Mouse (Mus musculus) limb, embryonic 12.5 days (tissue): ENCODE measurements around the gene Parp2. TPM values are rescaled to one million over a fixed set of nuclear protein-coding genes. Genes with fewer than 3 reads are reported as not detected.
"Not testable (repeated sequence)": the region's sequence is repeated elsewhere in the genome, so short reads cannot be mapped to it uniquely, and the experiment has no call there.

Experiments
- ATAC-seq: fragments of 200-750 bp; cut with Nextera tagmentation; 2 replicates; pipeline ENCODE4 v1.8.0; 2017; ENCODE audit warnings: low read depth, moderate TSS enrichment; ENCODE audit not compliant: insufficient number of reproducible peaks, insufficient read depth, low FRiP score, low TSS enrichment
- H3K27ac ChIP-seq: fragments of 300-500 bp; sonication (generic); 2 replicates; pipeline ENCODE4 v1.5.1; 2016; ENCODE audit warnings: mild to moderate bottlenecking, moderate library complexity
- H3K27me3 ChIP-seq: fragments of 300-500 bp; sonication (generic); 2 replicates; pipeline ENCODE4 v1.6.1; 2016; ENCODE audit warnings: mild to moderate bottlenecking, moderate library complexity
- H3K36me3 ChIP-seq: fragments of 300-500 bp; sonication (generic); 2 replicates; pipeline ENCODE4 v1.6.1; 2016; ENCODE audit warnings: mild to moderate bottlenecking, moderate library complexity
- H3K4me1 ChIP-seq: fragments of 300-500 bp; sonication (generic); replicated peaks from 2 replicates; pipeline ENCODE4 v1.6.1; 2016
- H3K4me2 ChIP-seq: fragments of 300-500 bp; sonication (generic); 2 replicates; pipeline ENCODE4 v1.6.1; 2016; ENCODE audit warnings: mild to moderate bottlenecking, moderate library complexity
- H3K4me3 ChIP-seq: fragments of 300-500 bp; sonication (generic); replicated peaks from 2 replicates; pipeline ENCODE4 v1.5.1; 2016; ENCODE audit warnings: mild to moderate bottlenecking
- H3K9ac ChIP-seq: fragments of 300-500 bp; sonication (generic); replicated peaks from 2 replicates; pipeline ENCODE4 v1.6.1; 2016; ENCODE audit warnings: mild to moderate bottlenecking, moderate library complexity
- H3K9me3 ChIP-seq: fragments of 300-500 bp; sonication (generic); 2 replicates; pipeline ENCODE4 v1.6.1; 2016; ENCODE audit warnings: mild to moderate bottlenecking, moderate library complexity
- WGBS: fragments of 180-500 bp; shearing (Covaris S2); methylation state at CpG from one replicate; pipeline ENCODE4 v1.1.7; 2016; 5-methylcytosine and 5-hydroxymethylcytosine counted together
- polyA plus RNA-seq: library from polyadenylated mRNA; unstranded; fragments of >200 nt; fragmentation: Nextera tagmentation; extraction: Ambion mirVana; gene quantifications from 2 replicates; pipeline ENCODE4 v1.2.1, GENCODE M21; 2016

Gene Parp2
- polyA plus RNA-seq, 1 experiment from 2014 or later = 60.3 TPM

GRCm38 (mm10) chr14:50796464-50796863 lies 11.2 kb upstream of the Parp2 start:
- Histone ChIP-seq H3K4me1 (0 out of 2 replicates have a peak, but pooled peaks cover 2% of the 10 kb centered on the region), H3K36me3 (no peaks in the 10 kb centered on the region), H3K27ac (no peak overlapping the region), H3K9me3 (no peaks in the 10 kb centered on the region), H3K4me3 (no peak overlapping the region), H3K4me2 (no peak overlapping the region), H3K27me3 (no peaks in the 10 kb centered on the region), H3K9ac (no peak overlapping the region)
- no peak for ATAC-seq
- WGBS = 80% methylated on average over 1 of the region's 1 CpGs

GRCm38 (mm10) chr14:50798512-50798911 lies 9.1 kb upstream of the Parp2 start:
- no peak overlapping the region for H3K9ac ChIP-seq
- H3K4me3 ChIP-seq = no peak overlapping the region
- H3K9me3 ChIP-seq = no peaks in the 10 kb centered on the region
- no peak overlapping the region for H3K27ac ChIP-seq
- no peaks in the 10 kb centered on the region for H3K36me3 ChIP-seq
- ATAC-seq = no peak
- no peaks in the 10 kb centered on the region for H3K27me3 ChIP-seq
- 75% methylated on average over 2 of the region's 2 CpGs for WGBS
- H3K4me2 ChIP-seq = no peak overlapping the region
- H3K4me1 ChIP-seq = 0 out of 2 replicates have a peak, but pooled peaks cover 2% of the 10 kb centered on the region

GRCm38 (mm10) chr14:50799502-50800259 lies 8.0 kb upstream of the Parp2 start:
- 0 out of 2 replicates have a peak, but pooled peaks cover 2% of the 10 kb centered on the region for H3K4me1 ChIP-seq
- no peak overlapping the region; the same call in 1 of the 2 replicates for H3K4me3 ChIP-seq
- no peak for ATAC-seq
- WGBS = 0% methylated on average over 3 of the region's 3 CpGs
- H3K27ac ChIP-seq = no peak overlapping the region
- H3K9ac ChIP-seq = no peak overlapping the region
- no peaks in the 10 kb centered on the region for H3K9me3 ChIP-seq
- H3K27me3 ChIP-seq = no peaks in the 10 kb centered on the region
- H3K36me3 ChIP-seq = no peaks in the 10 kb centered on the region
- H3K4me2 ChIP-seq = no peak overlapping the region; the same call in 1 of the 2 replicates

GRCm38 (mm10) chr14:50802441-50802840 lies 5.2 kb upstream of the Parp2 start:
- H3K4me1 ChIP-seq = 0 out of 2 replicates have a peak, but pooled peaks cover 2% of the 10 kb centered on the region
- no peak overlapping the region for H3K27ac ChIP-seq
- H3K36me3 ChIP-seq = no peaks in the 10 kb centered on the region
- H3K9me3 ChIP-seq = no peaks in the 10 kb centered on the region
- no peaks in the 10 kb centered on the region for H3K27me3 ChIP-seq
- no peak overlapping the region for H3K4me2 ChIP-seq
- WGBS = 85% methylated on average over 6 of the region's 6 CpGs
- H3K4me3 ChIP-seq = no peak overlapping the region
- H3K9ac ChIP-seq = no peak overlapping the region
- no peak for ATAC-seq

DNA sequence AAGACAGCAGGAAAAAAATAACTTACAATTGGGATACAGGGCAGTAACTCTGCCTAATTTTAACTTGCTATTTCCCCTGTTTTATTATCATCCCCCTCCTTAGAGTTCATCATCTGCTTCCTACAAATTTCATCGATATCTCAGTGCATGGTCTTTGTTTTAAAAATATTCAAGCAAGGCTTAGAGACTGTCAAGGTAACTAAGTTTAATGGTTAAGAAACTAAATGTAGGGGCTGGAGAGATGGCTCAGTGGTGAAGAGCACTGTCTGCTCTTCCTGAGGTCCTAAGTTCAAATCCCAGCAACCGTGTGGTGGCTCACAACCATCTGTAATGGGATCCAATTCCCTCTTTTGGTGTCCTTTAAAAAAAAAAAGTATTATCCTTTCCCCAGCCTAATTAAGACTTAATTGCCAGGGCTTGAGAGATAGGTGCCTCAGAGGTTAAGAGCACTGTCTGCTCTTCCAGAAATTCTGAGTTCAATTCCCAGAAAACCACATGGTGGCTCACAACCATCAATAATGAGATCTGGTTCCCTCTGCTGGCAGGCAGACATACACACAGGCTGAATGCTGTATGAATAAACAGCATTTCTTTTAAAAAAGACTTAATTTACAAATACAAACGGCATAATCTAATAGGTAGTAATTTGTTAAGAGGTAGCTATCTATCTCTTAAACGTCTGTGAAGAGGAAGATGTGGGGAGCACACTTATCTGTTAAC lies 4.6 kb upstream of the Parp2 start:
- 67% methylated on average over 4 of the region's 4 CpGs for WGBS

DNA sequence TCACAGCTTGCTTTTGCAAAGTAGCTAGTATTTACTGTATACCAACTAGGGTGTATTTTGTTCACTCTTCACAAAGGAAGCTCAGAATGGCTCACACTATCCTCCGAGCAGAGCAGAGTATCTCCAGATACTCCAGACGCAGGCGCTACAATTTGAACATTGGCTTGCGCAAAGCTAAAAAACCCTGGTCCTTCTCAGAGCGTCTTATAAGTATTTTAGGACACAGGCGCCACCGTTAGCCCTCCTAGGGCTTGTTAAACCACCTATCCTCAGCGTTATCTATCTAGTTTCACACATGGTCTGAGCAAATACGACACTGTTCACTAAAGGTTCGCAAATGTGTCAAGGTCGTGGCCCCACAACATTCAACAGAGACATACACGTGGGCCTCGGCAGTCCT lies 3.0 kb upstream of the Parp2 start:
- Histone ChIP-seq H3K36me3 (0 out of 2 replicates have a peak, but pooled peaks cover under 1% of the 10 kb centered on the region), H3K27ac (no peak overlapping the region), H3K27me3 (no peaks in the 10 kb centered on the region), H3K9me3 (no peaks in the 10 kb centered on the region), H3K4me1 (0 out of 2 replicates have a peak, but pooled peaks cover 2% of the 10 kb centered on the region), H3K4me2 (no peak overlapping the region), H3K9ac (no peak overlapping the region), H3K4me3 (no peak overlapping the region)
- ATAC-seq = no peak
- WGBS = 71% methylated on average over 13 of the region's 13 CpGs

More for the DNA sequence above, 4.6 kb upstream of the Parp2 start:
- Histone ChIP-seq H3K4me1 (0 out of 2 replicates have a peak, but pooled peaks cover 2% of the 10 kb centered on the region), H3K36me3 (no peaks in the 10 kb centered on the region), H3K4me2 (no peak overlapping the region), H3K27me3 (no peaks in the 10 kb centered on the region), H3K9ac (no peak overlapping the region), H3K27ac (no peak overlapping the region), H3K9me3 (no peaks in the 10 kb centered on the region), H3K4me3 (no peak overlapping the region)
- no peak for ATAC-seq

GRCm38 (mm10) chr14:50806469-50806868 lies 1.2 kb upstream of the Parp2 start:
- H3K27ac ChIP-seq, H3K9ac ChIP-seq, H3K4me1 ChIP-seq, H3K27me3 ChIP-seq, H3K9me3 ChIP-seq, H3K4me3 ChIP-seq, ATAC-seq: not testable (repeated sequence)
- WGBS = 86% methylated on average over 5 of the region's 5 CpGs
- Histone ChIP-seq H3K4me2 (peak overlapping the region; percentile 57), H3K36me3 (peaks cover 16% of the 10 kb centered on the region)

GRCm38 (mm10) chr14:50813060-50813459 lies 5.4 kb downstream of the Parp2 start:
- no peaks in the 10 kb centered on the region for H3K4me1 ChIP-seq
- H3K27ac ChIP-seq = no peak overlapping the region
- H3K36me3 ChIP-seq = peaks cover 70% of the 10 kb centered on the region
- H3K4me2 ChIP-seq = no peak overlapping the region
- H3K9me3 ChIP-seq = no peaks in the 10 kb centered on the region
- no peak overlapping the region for H3K9ac ChIP-seq
- H3K27me3 ChIP-seq = no peaks in the 10 kb centered on the region
- no peak overlapping the region for H3K4me3 ChIP-seq
- WGBS = 90% methylated on average over 2 of the region's 2 CpGs
- no peak for ATAC-seq

GRCm38 (mm10) chr14:50823240-50823639 lies 15.6 kb downstream of the Parp2 start:
- H3K27me3 ChIP-seq = no peaks in the 10 kb centered on the region
- peaks cover 57% of the 10 kb centered on the region for H3K36me3 ChIP-seq
- no peak overlapping the region for H3K4me3 ChIP-seq
- no peaks in the 10 kb centered on the region for H3K4me1 ChIP-seq
- no peak overlapping the region for H3K9ac ChIP-seq
- no peak overlapping the region for H3K27ac ChIP-seq
- H3K4me2 ChIP-seq = no peak overlapping the region
- no peak for ATAC-seq
- 79% methylated on average over 2 of the region's 2 CpGs for WGBS
- no peaks in the 10 kb centered on the region for H3K9me3 ChIP-seq

DNA sequence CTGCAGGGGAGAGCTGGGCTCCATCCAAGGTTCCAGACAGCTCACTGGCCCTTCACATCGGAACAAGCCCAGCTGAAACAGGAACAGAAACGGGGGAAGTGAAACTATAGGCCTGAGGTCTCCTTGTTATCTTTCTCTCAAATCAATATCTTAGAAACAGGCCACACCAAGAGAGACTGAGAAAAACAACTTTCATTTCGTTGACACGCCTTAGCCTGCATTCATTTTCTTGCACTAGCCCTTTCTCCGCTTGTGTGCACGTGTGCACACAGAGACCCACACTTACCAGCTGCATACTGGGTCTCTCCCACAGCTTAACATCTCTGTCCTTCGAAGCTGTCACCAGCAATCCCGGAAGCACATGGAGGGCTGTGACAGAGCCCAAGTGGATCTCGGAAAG lies 16.6 kb downstream of the Parp2 start:
- WGBS = 90% methylated on average over 9 of the region's 9 CpGs
- Histone ChIP-seq H3K27ac (no peak overlapping the region), H3K4me3 (no peak overlapping the region), H3K9ac (no peak overlapping the region), H3K27me3 (no peaks in the 10 kb centered on the region), H3K4me1 (no peaks in the 10 kb centered on the region), H3K9me3 (no peaks in the 10 kb centered on the region), H3K36me3 (peaks cover 55% of the 10 kb centered on the region), H3K4me2 (no peak overlapping the region)
- no peak for ATAC-seq

GRCm38 (mm10) chr14:50826579-50826978 lies 18.9 kb downstream of the Parp2 start:
- H3K9ac ChIP-seq = no peak overlapping the region
- 87% methylated on average over 4 of the region's 4 CpGs for WGBS
- H3K27me3 ChIP-seq = no peaks in the 10 kb centered on the region
- H3K36me3 ChIP-seq = peaks cover 32% of the 10 kb centered on the region
- no peaks in the 10 kb centered on the region for H3K9me3 ChIP-seq
- H3K4me2 ChIP-seq = no peak overlapping the region
- H3K4me3 ChIP-seq = no peak overlapping the region
- H3K4me1 ChIP-seq = no peaks in the 10 kb centered on the region
- H3K27ac ChIP-seq = no peak overlapping the region
- ATAC-seq = no peak
